Mouse (Mus musculus): Measurements from ENCODE around the gene Dnajc11.
A peak's percentile ranks its signal among the peaks of the same experiment; 100 is the strongest.

Gene Dnajc11

GRCm38 (mm10) chr4:151932576-151933504, 651 bp upstream of the Dnajc11 start:
- DNase-seq: no peak

- peak; percentile 17 for DNase-seq
These were observed 703 bp downstream of the Dnajc11 start for GRCm38 (mm10) chr4:151934215-151934572.

- no peak for DNase-seq
These were observed 4.0 kb downstream of the Dnajc11 start for GRCm38 (mm10) chr4:151937441-151937840.

DNA sequence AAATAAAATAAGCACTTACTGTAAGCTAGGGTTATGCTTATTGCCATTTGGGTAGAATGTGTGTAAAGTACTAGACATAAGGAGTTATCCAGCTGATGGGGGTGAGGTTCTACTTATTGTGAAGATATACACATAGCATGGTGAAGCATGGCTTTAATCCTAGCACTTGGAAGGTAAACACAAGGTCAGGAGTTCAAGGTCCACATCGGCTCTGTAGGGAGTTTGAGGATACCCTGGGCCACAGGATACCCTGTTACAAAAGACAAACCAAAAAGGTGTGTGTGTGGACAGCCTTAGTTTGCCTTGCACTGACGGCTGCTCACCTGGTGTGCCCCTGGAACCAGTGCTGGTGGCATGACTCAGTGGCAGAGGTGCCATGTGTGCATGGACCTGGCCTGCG, 4.6 kb downstream of the Dnajc11 start:
- DNase-seq: no peak

DNA sequence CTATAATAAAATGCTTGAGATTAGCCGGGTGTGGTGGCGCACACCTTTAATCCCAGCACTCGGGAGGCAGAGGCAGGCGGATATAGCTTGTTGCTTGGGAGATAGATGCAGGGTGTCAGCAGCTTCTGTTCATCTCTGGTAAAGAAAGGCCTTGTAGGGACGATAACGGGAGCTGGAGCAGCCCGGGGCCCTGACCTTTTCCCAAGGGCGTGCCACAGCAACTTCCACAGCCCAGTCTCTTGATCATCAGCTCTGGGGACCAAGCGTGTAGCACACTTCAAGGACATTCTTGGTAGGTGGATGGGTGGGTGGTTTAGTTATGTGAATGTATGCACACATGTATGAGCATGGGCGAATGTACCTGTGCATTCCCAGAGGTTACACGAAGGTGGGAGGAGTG, 12.7 kb downstream of the Dnajc11 start:
- DNase-seq: no peak

DNA sequence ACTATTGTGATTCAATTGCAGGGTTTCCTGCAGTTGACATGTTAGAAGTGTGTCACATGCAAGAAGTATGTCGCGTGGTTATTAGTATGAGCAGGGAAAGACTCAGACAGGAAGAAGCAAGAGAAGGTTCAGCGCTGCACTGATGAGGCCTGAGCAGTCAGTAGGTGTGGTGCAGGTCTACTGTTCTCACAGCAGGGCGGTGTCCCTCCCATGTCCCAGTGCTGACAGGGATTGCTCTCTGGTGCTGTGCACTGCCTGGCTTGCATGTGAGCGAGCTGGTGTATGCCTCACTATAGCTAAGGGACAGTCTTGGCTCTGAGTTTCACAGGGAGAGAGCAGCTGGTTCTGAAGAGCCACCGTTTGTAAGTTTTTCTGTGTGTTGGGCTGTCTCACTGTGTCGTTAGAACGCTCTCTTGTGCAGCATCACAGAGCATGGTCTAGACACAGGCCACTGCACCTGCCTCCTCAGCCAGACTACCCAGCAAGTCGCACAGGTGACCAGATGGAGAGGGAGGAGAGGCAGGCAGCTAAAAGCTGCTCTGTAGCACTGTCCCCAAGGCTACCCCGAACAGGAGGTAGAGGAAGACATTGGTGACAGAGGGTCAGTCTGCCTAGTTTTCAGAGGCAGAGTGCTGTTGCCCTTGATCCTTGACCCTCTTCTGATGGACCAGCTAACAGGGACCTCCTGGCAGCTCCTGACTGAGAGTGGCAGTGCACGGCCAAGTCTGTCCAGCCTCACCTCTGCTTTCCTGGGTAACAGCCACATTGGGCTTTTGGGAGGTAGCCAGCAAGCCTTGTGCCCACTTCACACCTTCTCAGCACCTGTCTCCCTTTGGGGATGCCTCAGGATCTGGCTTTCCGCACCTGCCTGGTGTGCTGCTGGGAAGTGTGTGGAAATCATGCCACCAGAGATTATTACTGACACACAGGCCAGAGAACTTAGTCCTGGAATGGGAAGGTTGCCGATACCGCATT, 15.3 kb downstream of the Dnajc11 start:
- no peak for DNase-seq

- DNase-seq: no peak
These were observed 19.7 kb downstream of the Dnajc11 start for GRCm38 (mm10) chr4:151953209-151953608.

DNA sequence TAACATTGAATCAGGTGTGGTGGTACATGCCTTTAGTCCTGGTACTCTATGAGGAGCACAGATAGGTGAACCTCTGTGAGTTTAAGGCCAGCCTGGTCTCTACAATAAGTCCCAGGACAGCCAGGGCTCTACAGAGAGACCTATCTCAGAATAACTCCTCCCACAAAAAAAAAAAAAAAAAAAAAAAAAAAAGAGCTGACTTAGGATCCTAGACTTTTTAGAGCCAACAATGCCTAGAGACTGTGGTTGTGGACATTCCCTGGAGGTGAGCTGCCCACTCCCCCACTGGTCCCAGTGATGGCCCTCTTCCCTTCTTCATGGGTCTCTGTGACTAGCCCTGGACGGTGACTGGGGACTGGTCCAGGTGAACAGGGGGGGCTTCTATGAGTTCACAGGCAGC, 22.3 kb downstream of the Dnajc11 start:
- no peak for DNase-seq

GRCm38 (mm10) chr4:151957584-151958315, 24.3 kb downstream of the Dnajc11 start:
- no peak for DNase-seq

- no peak for DNase-seq
These were observed 26.5 kb downstream of the Dnajc11 start for GRCm38 (mm10) chr4:151959849-151960512.

DNA sequence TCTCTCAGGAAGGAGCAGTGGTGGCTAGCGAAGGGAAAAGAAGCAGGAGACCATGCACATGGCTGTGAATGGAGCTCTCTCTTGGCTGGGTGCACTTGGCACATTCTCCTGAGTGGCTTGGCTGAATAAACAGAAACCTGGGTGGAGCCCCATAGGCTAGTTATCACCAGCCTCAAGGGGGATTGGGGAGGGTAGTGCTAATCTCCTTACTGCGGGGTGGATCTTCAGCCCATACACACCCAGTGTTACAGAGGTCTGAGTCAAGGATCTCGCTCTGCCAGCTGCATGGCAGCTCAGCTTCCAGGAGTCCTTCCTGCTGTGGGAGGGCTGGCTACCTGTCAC, 27.0 kb downstream of the Dnajc11 start:
- no peak for DNase-seq

GRCm38 (mm10) chr4:151962817-151963216, 29.3 kb downstream of the Dnajc11 start:
- no peak for DNase-seq

- no peak for DNase-seq
These were observed 34.9 kb downstream of the Dnajc11 start for GRCm38 (mm10) chr4:151968204-151968921.

DNA sequence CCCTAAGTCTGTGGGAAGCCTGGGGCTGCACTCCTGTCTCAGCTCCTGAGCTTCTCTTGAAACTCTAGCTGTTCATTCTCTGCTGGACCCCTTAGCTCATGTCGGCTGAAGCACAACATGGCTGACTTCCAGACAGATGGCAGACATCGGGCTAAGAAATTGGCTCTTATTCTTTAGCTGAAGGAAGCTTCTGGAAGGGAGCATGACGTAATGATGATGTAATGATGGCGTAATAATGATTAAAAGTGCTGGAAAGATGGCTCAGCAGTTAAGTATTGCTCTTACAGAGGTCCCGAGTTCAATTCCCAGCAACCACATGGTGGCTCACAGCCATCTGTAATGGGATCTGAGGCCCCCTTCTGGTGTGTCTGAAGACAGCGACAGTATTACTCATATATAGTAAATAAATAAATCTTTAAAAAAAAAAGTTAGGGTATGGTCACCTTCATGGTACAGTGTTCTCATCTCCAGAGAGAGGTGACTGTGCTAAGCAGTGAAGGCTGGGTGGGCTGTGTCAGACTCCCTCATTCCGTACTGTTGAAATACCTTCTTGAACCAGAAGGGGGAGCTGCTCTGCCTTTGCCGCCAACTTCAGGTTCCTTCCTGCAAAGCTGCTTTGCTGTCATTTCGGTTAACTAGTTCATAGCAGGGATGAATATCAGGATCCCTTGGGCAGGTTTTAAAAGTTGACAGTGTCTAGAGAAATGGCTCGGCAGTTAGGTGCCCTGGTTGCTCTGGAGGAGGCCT, 38.9 kb downstream of the Dnajc11 start:
- peak; percentile 58 for DNase-seq

GRCm38 (mm10) chr4:151975441-151975840, 42.0 kb downstream of the Dnajc11 start:
- peak; percentile 56 for DNase-seq

DNA sequence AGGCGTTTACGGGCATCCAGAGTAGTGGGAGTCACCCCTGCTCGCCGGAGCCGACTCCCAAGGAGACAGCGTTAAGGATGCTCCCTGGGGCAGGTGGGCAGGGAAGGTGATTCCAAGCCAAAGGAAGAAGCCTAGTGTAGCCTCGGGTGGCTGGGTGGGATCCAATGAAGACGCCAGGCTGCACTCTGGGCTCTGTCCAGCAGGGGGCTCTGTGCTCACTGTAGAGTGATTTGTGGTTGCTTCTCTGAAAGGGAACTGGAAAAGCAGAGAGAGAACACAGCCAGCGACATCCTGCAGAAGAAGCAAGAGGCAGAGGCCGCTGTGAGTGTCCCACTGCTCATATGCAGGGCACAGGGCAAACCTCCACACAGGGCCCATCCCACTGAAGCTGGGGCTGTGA, 44.3 kb downstream of the Dnajc11 start:
- peak; percentile 85 for DNase-seq

- DNase-seq: peak; percentile 47
These were observed 47.2 kb downstream of the Dnajc11 start for GRCm38 (mm10) chr4:151980699-151981098.

DNA sequence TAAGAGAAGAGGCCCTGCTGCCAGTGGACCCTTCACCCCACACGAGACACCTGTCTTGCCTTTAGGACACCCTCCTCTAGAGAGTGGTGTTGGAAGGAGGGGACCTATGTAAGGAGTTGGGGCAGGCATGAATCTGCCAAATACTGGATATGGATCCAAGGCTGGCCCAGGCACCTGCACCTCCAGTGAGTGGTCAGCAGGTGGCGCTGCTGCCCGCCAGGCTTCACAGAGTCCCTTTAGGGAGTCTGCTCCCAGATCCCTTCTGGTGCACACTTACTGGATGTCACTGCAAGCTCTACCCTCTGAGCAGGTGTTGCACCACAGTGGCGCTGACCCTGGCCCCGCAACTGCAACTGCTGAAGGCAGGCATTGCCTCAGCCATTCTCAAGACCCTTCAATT, 47.9 kb downstream of the Dnajc11 start:
- peak; percentile 81 for DNase-seq

- no peak for DNase-seq
These were observed 49.6 kb downstream of the Dnajc11 start for GRCm38 (mm10) chr4:151983043-151983442.

DNA sequence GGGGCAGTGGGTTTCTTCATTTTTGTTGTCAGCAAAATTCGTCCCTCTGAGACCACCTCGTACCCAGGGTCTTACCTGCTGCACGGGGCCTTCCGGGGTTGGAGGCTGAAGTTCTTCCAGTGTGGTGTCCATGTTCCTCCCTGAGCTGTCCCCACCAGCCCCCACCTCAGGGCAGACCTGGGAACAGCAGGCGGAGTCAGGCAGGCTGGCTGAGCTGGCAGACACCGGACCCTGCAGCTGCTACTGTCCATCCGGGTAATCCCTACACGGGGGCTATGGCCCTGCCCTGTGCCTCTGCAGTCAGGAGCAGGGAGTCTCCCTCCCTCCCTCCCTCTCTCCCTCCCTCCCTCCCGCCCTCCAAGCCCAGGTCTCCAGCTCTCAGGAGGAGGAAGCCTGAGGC, 50.1 kb downstream of the Dnajc11 start:
- DNase-seq: peak; percentile 45

GRCm38 (mm10) chr4:151985886-151986285, 52.4 kb downstream of the Dnajc11 start:
- no peak for DNase-seq
